Mouse (Mus musculus) hindbrain, embryonic 11.5 days (tissue): ENCODE measurements around the gene Gm9999. TPM values are rescaled to one million over a fixed set of nuclear protein-coding genes. Genes with fewer than 3 reads are reported as not detected.

Source experiments
- ATAC-seq: fragments of 200-750 bp; cut with Nextera tagmentation; 2 replicates; pipeline ENCODE4 v1.8.0; 2017; ENCODE audit warnings: mild to moderate bottlenecking, moderate TSS enrichment, moderate library complexity; ENCODE audit not compliant: low FRiP score
- DNase-seq: peaks from one replicate; pipeline ENCODE4 v3.0.0-alpha.2; 2015; ENCODE audit warnings: low spot score
- H3K27ac ChIP-seq: fragments of 300-500 bp; sonication (generic); 2 replicates; pipeline ENCODE4 v1.5.1; 2014; ENCODE audit warnings: mild to moderate bottlenecking, low read depth, low read length
- H3K27me3 ChIP-seq: fragments of 300-500 bp; sonication (generic); 2 replicates; pipeline ENCODE4 v1.6.1; 2014; ENCODE audit warnings: mild to moderate bottlenecking, low read length, moderate library complexity, mixed read lengths; ENCODE audit not compliant: control insufficient read depth, insufficient read depth
- H3K36me3 ChIP-seq: fragments of 300-500 bp; sonication (generic); 2 replicates; pipeline ENCODE4 v1.6.1; 2014; ENCODE audit warnings: mild to moderate bottlenecking, low read length, moderate library complexity, mixed read lengths; ENCODE audit not compliant: control insufficient read depth, insufficient read depth
- H3K4me1 ChIP-seq: fragments of 300-500 bp; sonication (generic); replicated peaks from 2 replicates; pipeline ENCODE4 v1.6.1; 2014; ENCODE audit warnings: low read length, mixed read lengths; ENCODE audit not compliant: control insufficient read depth, insufficient read depth
- H3K4me2 ChIP-seq: fragments of 300-500 bp; sonication (generic); replicated peaks from 2 replicates; pipeline ENCODE4 v1.6.1; 2014; ENCODE audit warnings: mild to moderate bottlenecking, low read depth, low read length
- H3K4me3 ChIP-seq: fragments of 300-500 bp; sonication (generic); 2 replicates; pipeline ENCODE4 v1.5.1; 2014; ENCODE audit warnings: low read depth, low read length
- H3K9ac ChIP-seq: fragments of 300-500 bp; sonication (generic); 2 replicates; pipeline ENCODE4 v1.6.1; 2014; ENCODE audit warnings: low read depth, low read length
- H3K9me3 ChIP-seq: fragments of 300-500 bp; sonication (generic); 2 replicates; pipeline ENCODE4 v1.6.1; 2016; ENCODE audit warnings: low read length; ENCODE audit not compliant: control insufficient read depth
- WGBS: fragments of 180-500 bp; shearing (Covaris S2); extraction: QIAGEN DNeasy Blood & Tissue Kit; methylation state at CpG from one replicate; pipeline ENCODE4 v1.1.7; 2014; 5-methylcytosine and 5-hydroxymethylcytosine counted together
- polyA plus RNA-seq: library from polyadenylated mRNA; unstranded; fragments of >200 nt; fragmentation: Nextera tagmentation; extraction: Ambion mirVana; gene quantifications from 2 replicates; pipeline ENCODE4 v1.2.1, GENCODE M21; 2014

Gene Gm9999
- polyA plus RNA-seq, result not detected in 2 replicates

- Histone ChIP-seq H3K36me3 (no peaks in the 10 kb centered on the region), H3K4me1 (no peaks in the 10 kb centered on the region), H3K27ac (no peak within 1 kb of the TSS), H3K27me3 (no peaks in the 10 kb centered on the region), H3K9ac (no peak within 1 kb of the TSS), H3K4me3 (no peak within 1 kb of the TSS), H3K4me2 (no peak within 1 kb of the TSS), H3K9me3 (no peaks in the 10 kb centered on the region)
- DNase-seq, result no peak
- WGBS, result 88% methylated on average over 3 of the region's 3 CpGs
- ATAC-seq, result no peak
Measured at GRCm38 (mm10) chr7:46983280-46983679, at the start of gene Gm9999. Gene Gm9999, plus strand, starts transcription at chr7:46983580.

- Histone ChIP-seq H3K4me1 (no peaks in the 10 kb centered on the region), H3K4me2 (no peak overlapping the region), H3K27me3 (no peaks in the 10 kb centered on the region), H3K9me3 (no peaks in the 10 kb centered on the region), H3K4me3 (no peak overlapping the region), H3K9ac (no peak overlapping the region), H3K27ac (no peak overlapping the region), H3K36me3 (no peaks in the 10 kb centered on the region)
- no peak for DNase-seq
- ATAC-seq, result no peak
- WGBS, result 93% methylated on average over 8 of the region's 8 CpGs
Measured at GRCm38 (mm10) chr7:46934788-46935187, 48.6 kb upstream of the Gm9999 start.

DNA sequence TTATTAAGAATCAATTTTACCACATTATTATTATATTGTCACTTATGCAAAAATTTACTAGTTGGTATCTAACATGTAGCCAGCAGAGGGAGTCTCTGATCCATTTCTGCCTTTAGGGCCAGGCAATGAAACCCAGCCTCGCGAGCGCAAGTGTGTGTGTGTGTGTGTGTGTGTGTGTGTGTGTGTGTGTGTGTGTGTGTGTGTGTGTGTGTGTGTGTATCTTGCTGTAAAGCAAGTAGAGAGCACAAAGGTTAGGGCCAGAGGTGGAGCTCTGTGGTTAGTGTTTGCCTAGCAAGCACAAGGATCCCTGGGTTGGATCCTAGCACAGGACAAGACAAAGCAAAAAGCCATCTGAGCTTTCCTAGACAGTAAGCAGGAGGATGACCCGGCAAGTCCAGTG is 47.5 kb upstream of the Gm9999 start:
- ATAC-seq (no peak), DNase-seq (peak; percentile 31)
- no peak overlapping the region for H3K27ac ChIP-seq
- H3K27me3 ChIP-seq, result no peaks in the 10 kb centered on the region
- no peaks in the 10 kb centered on the region; the same call in 1 of the 2 replicates for H3K36me3 ChIP-seq
- H3K4me3 ChIP-seq, result no peak overlapping the region
- WGBS, result 73% methylated on average over 4 of the region's 4 CpGs
- H3K4me2 ChIP-seq, result no peak overlapping the region
- no peaks in the 10 kb centered on the region for H3K9me3 ChIP-seq
- no peaks in the 10 kb centered on the region for H3K4me1 ChIP-seq
- no peak overlapping the region for H3K9ac ChIP-seq

DNA sequence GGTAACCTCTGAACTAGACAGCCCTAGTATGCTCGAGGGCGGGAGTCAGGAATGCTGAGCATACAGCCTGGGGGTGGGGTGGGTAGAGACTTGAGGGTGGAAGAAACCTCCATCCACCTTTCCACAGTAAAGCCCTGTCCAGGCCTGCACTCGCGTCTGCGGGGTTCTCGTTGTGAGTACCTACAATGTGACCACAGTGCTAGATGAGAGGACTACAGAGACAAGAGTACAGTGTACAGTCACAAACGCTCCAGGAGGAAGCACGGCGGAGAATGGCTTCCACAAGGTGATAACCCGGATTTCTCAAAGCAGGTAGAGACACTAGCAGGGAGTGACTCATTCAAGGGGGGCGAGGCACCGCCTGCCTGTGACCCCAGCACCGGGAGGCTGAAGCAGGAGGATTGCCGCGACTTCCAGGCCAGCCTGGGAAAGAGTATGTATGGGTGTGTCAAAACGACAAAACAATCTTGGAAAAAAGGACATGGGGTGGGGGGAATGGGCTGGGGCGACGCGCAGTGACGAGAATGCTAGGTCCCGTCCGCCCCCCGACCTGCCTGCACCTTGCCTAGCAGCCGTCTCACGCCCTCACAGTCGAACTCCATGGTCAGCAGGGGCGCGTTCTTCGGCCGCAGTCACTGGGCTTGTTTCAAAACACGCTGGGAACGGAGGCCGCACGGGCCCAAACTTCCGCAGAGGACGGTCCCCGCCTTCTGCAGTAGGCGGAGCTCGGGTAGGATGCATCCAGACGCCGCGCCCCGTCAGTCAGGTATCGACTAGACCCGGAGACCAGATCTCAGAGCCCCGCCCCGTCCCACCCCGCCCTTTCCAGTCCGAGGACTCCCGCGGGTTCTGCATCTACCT is 25.3 kb upstream of the Gm9999 start, which contains the start of gene Uevld:
Gene Uevld (minus strand): TSS at position 697 of the 861 bp plus-strand sequence.
- Histone ChIP-seq H3K4me3 (peak within 1 kb of the TSS; percentile 72), H3K9me3 (no peaks in the 10 kb centered on the region), H3K4me2 (peak within 1 kb of the TSS; percentile 78), H3K27me3 (peaks cover 3% of the 10 kb centered on the region; the same call in 1 of the 2 replicates), H3K4me1 (0 out of 2 replicates have a peak, but pooled peaks cover 4% of the 10 kb centered on the region), H3K36me3 (0 out of 2 replicates have a peak, but pooled peaks cover 4% of the 10 kb centered on the region), H3K27ac (no peak within 1 kb of the TSS), H3K9ac (peak within 1 kb of the TSS; percentile 81)
- DNase-seq (peak; percentile 94), ATAC-seq (peak; percentile 92)
- WGBS, result under 1% methylated on average over 49 of the region's 51 CpGs

DNA sequence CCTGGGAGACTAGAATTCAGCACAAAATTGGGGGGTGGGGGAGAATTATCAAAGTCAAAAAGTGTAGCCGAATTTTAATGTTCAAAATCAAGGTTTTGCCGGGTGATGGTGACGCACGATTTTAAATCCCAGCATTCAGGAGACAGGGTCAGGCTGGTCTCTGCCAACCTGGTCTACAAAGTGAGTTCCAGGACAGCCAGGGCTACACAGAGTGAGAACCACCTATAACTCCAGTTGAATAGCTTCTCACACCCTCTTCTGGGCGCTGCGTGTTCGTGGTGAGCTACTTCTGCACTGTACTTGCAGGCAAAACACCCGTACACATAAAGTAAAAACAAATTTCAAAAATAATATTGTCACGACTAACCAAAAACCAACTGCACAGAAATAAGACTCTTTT is 24.5 kb upstream of the Gm9999 start:
- no peaks in the 10 kb centered on the region for H3K9me3 ChIP-seq
- peak overlapping the region; percentile 72 for H3K4me3 ChIP-seq
- ATAC-seq (0 out of 2 replicates have a peak, but pooled peaks have one; percentile 27), DNase-seq (peak; percentile 13)
- H3K9ac ChIP-seq, result peak overlapping the region; percentile 81
- peak overlapping the region; percentile 78 for H3K4me2 ChIP-seq
- H3K27me3 ChIP-seq, result peaks cover 3% of the 10 kb centered on the region; the same call in 1 of the 2 replicates
- WGBS, result 20% methylated on average over 9 of the region's 9 CpGs
- H3K36me3 ChIP-seq, result 0 out of 2 replicates have a peak, but pooled peaks cover 4% of the 10 kb centered on the region
- H3K4me1 ChIP-seq, result 0 out of 2 replicates have a peak, but pooled peaks cover 4% of the 10 kb centered on the region
- no peak overlapping the region for H3K27ac ChIP-seq

GRCm38 (mm10) chr7:46960991-46961390 is 22.4 kb upstream of the Gm9999 start:
- Histone ChIP-seq H3K27me3 (peaks cover 3% of the 10 kb centered on the region; the same call in 1 of the 2 replicates), H3K36me3 (no peaks in the 10 kb centered on the region), H3K9ac (no peak overlapping the region), H3K4me2 (no peak overlapping the region), H3K4me3 (no peak overlapping the region), H3K4me1 (0 out of 2 replicates have a peak, but pooled peaks cover 4% of the 10 kb centered on the region), H3K27ac (no peak overlapping the region), H3K9me3 (no peaks in the 10 kb centered on the region)
- 67% methylated on average over 3 of the region's 3 CpGs for WGBS
- no peak for DNase-seq
- ATAC-seq, result no peak

DNA sequence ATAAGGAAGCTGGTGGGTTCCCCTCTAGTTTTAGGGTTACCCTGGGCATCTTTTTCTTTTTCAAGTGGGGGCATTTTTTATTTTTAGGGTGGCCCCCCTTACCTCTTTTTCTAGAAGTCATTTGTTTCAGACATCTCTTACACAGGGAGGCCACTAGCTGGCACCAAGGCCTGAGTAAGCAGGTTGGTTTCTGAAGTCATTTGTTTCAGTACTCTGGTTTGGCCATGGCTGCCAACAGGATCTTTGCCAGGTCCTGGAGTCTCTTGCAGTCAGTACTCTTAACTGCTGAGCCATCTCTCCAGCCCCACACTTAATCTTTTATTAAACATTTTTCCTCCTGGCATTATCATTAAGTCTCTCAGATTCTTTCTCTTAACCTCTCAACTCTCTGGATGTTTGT is 21.2 kb upstream of the Gm9999 start:
- H3K9ac ChIP-seq, result no peak overlapping the region
- no peak for ATAC-seq

DNA sequence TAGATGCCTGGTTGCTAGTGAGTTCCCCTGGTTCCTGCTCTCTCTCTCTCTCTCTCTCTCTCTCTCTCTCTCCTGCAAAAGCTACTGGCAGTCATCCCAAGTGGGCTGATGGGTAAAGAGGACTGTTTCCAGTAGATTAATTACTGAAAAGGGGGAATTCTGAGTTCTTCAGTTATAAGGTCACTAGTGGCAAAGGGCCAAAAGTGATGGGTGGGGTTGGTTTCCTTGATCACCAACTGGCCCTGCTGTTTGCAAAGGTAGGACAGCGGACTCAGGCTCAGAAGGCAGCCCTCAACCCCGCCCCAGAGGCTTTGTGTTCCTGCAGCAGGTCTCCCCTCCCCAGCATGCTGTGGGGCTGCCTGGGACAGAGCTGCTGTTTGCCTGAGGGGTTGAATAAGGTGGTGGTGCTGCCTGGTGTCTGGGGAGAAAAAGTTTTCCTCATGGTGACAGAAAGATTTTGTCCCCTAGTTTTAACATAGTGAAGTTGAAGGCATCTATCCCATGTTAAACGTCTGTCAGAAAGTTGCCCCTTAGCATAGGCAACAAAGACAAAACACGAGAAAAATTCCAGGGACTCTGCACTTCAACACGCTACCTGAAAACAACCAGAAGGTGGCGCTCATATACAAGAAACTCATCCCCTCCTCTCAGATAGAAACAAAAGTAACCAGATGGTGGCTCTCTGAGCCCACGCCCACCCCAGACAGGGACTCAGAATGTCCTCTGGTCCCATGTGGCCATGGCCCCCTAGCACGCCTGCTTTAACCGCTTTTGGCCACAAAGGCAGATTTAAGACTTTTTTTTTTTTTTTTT is 20.4 kb upstream of the Gm9999 start:
- Histone ChIP-seq H3K4me2 (no peak overlapping the region), H3K36me3 (no peaks in the 10 kb centered on the region), H3K4me3 (no peak overlapping the region), H3K27ac (no peak overlapping the region), H3K9ac (0 out of 2 replicates have a peak overlapping the region, but pooled peaks have one; percentile 4), H3K4me1 (no peaks in the 10 kb centered on the region), H3K27me3 (peaks cover 3% of the 10 kb centered on the region; the same call in 1 of the 2 replicates), H3K9me3 (no peaks in the 10 kb centered on the region)
- under 1% methylated on average over 9 of the region's 9 CpGs for WGBS
- peak; percentile 90 for DNase-seq
- ATAC-seq, result peak; percentile 84

More for the DNA sequence above, 21.2 kb upstream of the Gm9999 start:
- DNase-seq, result no peak
- peaks cover 3% of the 10 kb centered on the region; the same call in 1 of the 2 replicates for H3K27me3 ChIP-seq
- H3K4me3 ChIP-seq, result no peak overlapping the region
- H3K9me3 ChIP-seq, result no peaks in the 10 kb centered on the region
- H3K4me1 ChIP-seq, result 0 out of 2 replicates have a peak, but pooled peaks cover 4% of the 10 kb centered on the region
- H3K27ac ChIP-seq, result no peak overlapping the region
- H3K4me2 ChIP-seq, result no peak overlapping the region
- no peaks in the 10 kb centered on the region for H3K36me3 ChIP-seq
